In the genomic region with DNA sequence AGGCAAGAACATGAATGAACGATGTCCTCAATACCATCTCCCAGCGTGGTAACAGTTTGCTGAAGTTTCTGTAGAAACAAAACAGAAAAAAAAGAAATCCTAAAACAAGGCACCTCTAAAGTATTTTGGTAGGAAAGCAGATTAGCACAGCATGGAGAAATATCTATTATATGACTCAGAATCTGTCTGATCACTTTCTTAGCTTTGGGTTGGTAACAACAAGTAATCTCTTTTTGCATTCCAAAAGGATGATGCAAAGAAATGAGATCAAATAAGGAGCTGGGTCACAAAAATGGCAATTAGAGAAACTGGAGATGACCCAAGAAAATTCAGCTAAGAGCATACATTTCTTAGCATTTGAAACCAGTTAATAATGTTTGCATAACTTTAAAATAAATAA, we compare ENCODE assay signal across 28 mouse cellular contexts.
"Had no signal": no experiment of that assay in that cellular context is flagged by ENCODE, and none has a peak within 500 bp of the region (broad histone marks: within the 10 kb centered on the region; RNA-seq: fewer than 3 reads in every experiment).

No protein-coding gene starts in this region.

- H3K4me3 ChIP-seq: limb, embryonic 10.5 days; limb, embryonic 12.5 days; limb, embryonic 13.5 days; limb, embryonic 15.5 days; liver, embryonic 12.5 days; liver, embryonic 13.5 days; liver, embryonic 15.5 days; lung, embryonic 15.5 days; megakaryocyte, embryonic 14.5 days; midbrain, embryonic 10.5 days; midbrain, embryonic 12.5 days; midbrain, embryonic 13.5 days; midbrain, embryonic 15.5 days; myocyte; neural tube, embryonic 12.5 days had no signal

- H3K27me3 ChIP-seq: limb, embryonic 12.5 days; limb, embryonic 13.5 days; limb, embryonic 15.5 days; liver, embryonic 12.5 days; liver, embryonic 13.5 days; liver, embryonic 15.5 days; lung, embryonic 15.5 days; megakaryocyte, embryonic 14.5 days; midbrain, embryonic 12.5 days; midbrain, embryonic 13.5 days; midbrain, embryonic 15.5 days; neural tube, embryonic 12.5 days had no signal

- ATAC-seq: liver, embryonic 12.5 days; liver, postnatal 0 days; lung, postnatal 0 days; midbrain, embryonic 13.5 days; midbrain, embryonic 15.5 days; midbrain, embryonic 16.5 days had no signal

- H3K36me3 ChIP-seq: limb, embryonic 10.5 days; limb, embryonic 12.5 days; limb, embryonic 13.5 days; limb, embryonic 15.5 days; liver, embryonic 12.5 days; liver, embryonic 13.5 days; liver, embryonic 15.5 days; lung, embryonic 15.5 days; midbrain, embryonic 10.5 days; midbrain, embryonic 12.5 days; midbrain, embryonic 13.5 days; midbrain, embryonic 15.5 days; neural tube, embryonic 12.5 days had no signal

- DNase-seq: left cerebral cortex, postnatal 4 days; liver; liver, embryonic 13.5 days; liver, postnatal 0 days; lung, adult 18-20 months; lung, adult 2 months; lung, embryonic 14.5 days; lung, postnatal 10 days; lung, postnatal 14 days; lung, postnatal 36 days; lung, postnatal 4 days; midbrain, embryonic 14.5 days had no signal
